Mouse (Mus musculus) embryonic facial prominence, embryonic 14.5 days (tissue): ENCODE measurements around the gene Glis1. TPM values are rescaled to one million over a fixed set of nuclear protein-coding genes. Genes with fewer than 3 reads are reported as not detected.
"Not testable (repeated sequence)": the region's sequence is repeated elsewhere in the genome, so short reads cannot be mapped to it uniquely, and the experiment has no call there.

Experiments used
- ATAC-seq: fragments of 200-750 bp; cut with Nextera tagmentation; 2 replicates; pipeline ENCODE4 v1.8.0; 2017; ENCODE audit warnings: low read depth, moderate number of reproducible peaks, moderate TSS enrichment
- DNase-seq: peaks from one replicate; pipeline ENCODE4 v3.0.0-alpha.2; 2015; ENCODE audit warnings: low spot score
- H3K27ac ChIP-seq: fragments of 300-500 bp; sonication (generic); replicated peaks from 2 replicates; pipeline ENCODE4 v1.5.1; 2014; ENCODE audit warnings: low read depth, mild to moderate bottlenecking, low read length, moderate library complexity
- H3K27me3 ChIP-seq: fragments of 300-500 bp; sonication (generic); replicated peaks from 2 replicates; pipeline ENCODE4 v1.6.1; 2014; ENCODE audit warnings: low read length; ENCODE audit not compliant: control insufficient read depth, insufficient read depth
- H3K36me3 ChIP-seq: fragments of 300-500 bp; sonication (generic); 2 replicates; pipeline ENCODE4 v1.6.1; 2014; ENCODE audit warnings: low read length, mixed read lengths; ENCODE audit not compliant: control insufficient read depth, insufficient read depth
- H3K4me1 ChIP-seq: fragments of 300-500 bp; sonication (generic); 2 replicates; pipeline ENCODE4 v1.6.1; 2014; ENCODE audit warnings: antibody characterized with exemption, low read length; ENCODE audit not compliant: control insufficient read depth, insufficient read depth
- H3K4me2 ChIP-seq: fragments of 300-500 bp; sonication (generic); 2 replicates; pipeline ENCODE4 v1.6.1; 2014; ENCODE audit warnings: low read depth, mild to moderate bottlenecking, low read length, moderate library complexity, mixed read lengths
- H3K4me3 ChIP-seq: fragments of 300-500 bp; sonication (generic); 2 replicates; pipeline ENCODE4 v1.5.1; 2014; ENCODE audit warnings: low read depth, mild to moderate bottlenecking, low read length
- H3K9ac ChIP-seq: fragments of 300-500 bp; sonication (generic); 2 replicates; pipeline ENCODE4 v1.6.1; 2014; ENCODE audit warnings: low read depth, mild to moderate bottlenecking, low read length, moderate library complexity, mixed read lengths
- H3K9me3 ChIP-seq: fragments of 300-500 bp; sonication (generic); 2 replicates; pipeline ENCODE4 v1.6.1; 2016; ENCODE audit warnings: low read length; ENCODE audit not compliant: control insufficient read depth
- WGBS: fragments of 180-500 bp; shearing (Covaris S2); extraction: QIAGEN DNeasy Blood & Tissue Kit; methylation state at CpG from one replicate; pipeline ENCODE4 v1.1.7; 2014; 5-methylcytosine and 5-hydroxymethylcytosine counted together
- polyA plus RNA-seq: library from polyadenylated mRNA; unstranded; fragments of >200 nt; fragmentation: Nextera tagmentation; extraction: Ambion mirVana; gene quantifications from 2 replicates; pipeline ENCODE4 v1.2.1, GENCODE M21; 2014

Gene Glis1
- polyA plus RNA-seq, 1 experiment from 2014 or later, result 10.8 TPM

- H3K4me1 ChIP-seq, result peaks cover 18% of the 10 kb centered on the region
- H3K36me3 ChIP-seq, H3K4me2 ChIP-seq, H3K27ac ChIP-seq, H3K27me3 ChIP-seq, DNase-seq, H3K9ac ChIP-seq, ATAC-seq, H3K9me3 ChIP-seq, H3K4me3 ChIP-seq: not testable (repeated sequence)
- 74% methylated on average over 5 of the region's 5 CpGs for WGBS
These were observed 164.2 kb downstream of the Glis1 start for GRCm38 (mm10) chr4:107598581-107598958.

GRCm38 (mm10) chr4:107602284-107602683, 167.9 kb downstream of the Glis1 start:
- no peak overlapping the region for H3K4me2 ChIP-seq
- 79% methylated on average over 7 of the region's 7 CpGs for WGBS
- H3K27ac ChIP-seq, result no peak overlapping the region
- no peak overlapping the region for H3K4me3 ChIP-seq
- no peaks in the 10 kb centered on the region for H3K27me3 ChIP-seq
- H3K9me3 ChIP-seq, result no peaks in the 10 kb centered on the region
- DNase-seq (no peak), ATAC-seq (no peak)
- H3K36me3 ChIP-seq, result no peaks in the 10 kb centered on the region
- H3K4me1 ChIP-seq, result peaks cover 33% of the 10 kb centered on the region
- H3K9ac ChIP-seq, result no peak overlapping the region

GRCm38 (mm10) chr4:107602787-107603186, 168.4 kb downstream of the Glis1 start:
- Histone ChIP-seq H3K4me2 (no peak overlapping the region), H3K4me1 (peaks cover 28% of the 10 kb centered on the region), H3K27me3 (no peaks in the 10 kb centered on the region), H3K9me3 (no peaks in the 10 kb centered on the region), H3K9ac (no peak overlapping the region), H3K27ac (no peak overlapping the region), H3K36me3 (no peaks in the 10 kb centered on the region), H3K4me3 (no peak overlapping the region)
- DNase-seq (no peak), ATAC-seq (no peak)
- 80% methylated on average over 14 of the region's 14 CpGs for WGBS

GRCm38 (mm10) chr4:107603208-107603607, 168.8 kb downstream of the Glis1 start:
- Histone ChIP-seq H3K4me2 (no peak overlapping the region), H3K4me1 (peaks cover 24% of the 10 kb centered on the region), H3K36me3 (no peaks in the 10 kb centered on the region), H3K4me3 (no peak overlapping the region), H3K27ac (no peak overlapping the region), H3K9me3 (no peaks in the 10 kb centered on the region), H3K9ac (no peak overlapping the region), H3K27me3 (no peaks in the 10 kb centered on the region)
- 66% methylated on average over 7 of the region's 7 CpGs for WGBS
- ATAC-seq (no peak), DNase-seq (no peak)

DNA sequence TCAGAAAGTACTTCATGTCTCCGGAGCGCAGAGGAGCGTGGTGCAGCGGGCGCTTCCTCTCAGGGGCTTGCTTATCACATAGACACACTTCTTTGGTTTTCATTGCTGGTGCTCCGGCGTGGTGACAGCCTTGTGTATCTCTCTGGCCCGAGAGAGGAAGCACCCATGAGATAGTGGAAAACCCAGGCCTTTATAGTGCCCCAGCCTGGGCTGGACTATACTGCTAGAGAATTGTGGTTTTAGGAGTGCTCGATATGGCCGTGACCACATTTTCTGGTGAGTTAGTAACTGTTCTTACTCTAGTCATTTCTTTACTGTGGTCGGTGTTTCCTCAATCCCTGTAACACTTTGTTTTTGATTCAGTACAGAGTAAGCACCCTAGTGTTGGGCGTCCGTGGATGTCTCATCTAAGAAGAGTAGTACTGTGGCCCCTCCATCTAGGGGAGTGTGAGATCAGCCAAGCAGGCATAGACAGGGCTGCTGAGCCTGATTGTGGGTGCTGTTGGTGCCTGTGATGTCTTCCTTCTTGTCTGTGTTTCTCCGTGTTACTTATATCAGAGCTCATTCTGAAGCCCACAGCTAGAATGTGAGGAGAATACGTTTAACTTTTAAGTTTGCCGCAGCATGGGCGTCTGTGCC, 171.7 kb downstream of the Glis1 start:
- Histone ChIP-seq H3K9ac (no peak overlapping the region; the same call in 1 of the 2 replicates), H3K4me2 (no peak overlapping the region), H3K27me3 (no peaks in the 10 kb centered on the region), H3K4me3 (no peak overlapping the region), H3K27ac (0 out of 2 replicates have a peak overlapping the region, but pooled peaks have one; percentile 64), H3K36me3 (no peaks in the 10 kb centered on the region), H3K9me3 (no peaks in the 10 kb centered on the region), H3K4me1 (peaks cover 36% of the 10 kb centered on the region)
- DNase-seq (no peak), ATAC-seq (no peak)
- 60% methylated on average over 17 of the region's 17 CpGs for WGBS

GRCm38 (mm10) chr4:107609775-107610174, 175.4 kb downstream of the Glis1 start:
- Histone ChIP-seq H3K4me2 (no peak overlapping the region), H3K4me3 (no peak overlapping the region), H3K36me3 (no peaks in the 10 kb centered on the region), H3K27me3 (no peaks in the 10 kb centered on the region), H3K9ac (no peak overlapping the region), H3K4me1 (peaks cover 33% of the 10 kb centered on the region), H3K9me3 (no peaks in the 10 kb centered on the region), H3K27ac (peak overlapping the region; percentile 77)
- 38% methylated on average over 8 of the region's 8 CpGs for WGBS
- ATAC-seq (peak; percentile 68), DNase-seq (peak; percentile 79)

GRCm38 (mm10) chr4:107611888-107612650, 177.7 kb downstream of the Glis1 start:
- Histone ChIP-seq H3K4me3 (no peak overlapping the region), H3K4me1 (peaks cover 16% of the 10 kb centered on the region), H3K9me3 (no peaks in the 10 kb centered on the region), H3K36me3 (no peaks in the 10 kb centered on the region), H3K27ac (no peak overlapping the region), H3K9ac (no peak overlapping the region), H3K4me2 (no peak overlapping the region), H3K27me3 (no peaks in the 10 kb centered on the region)
- no peak for DNase-seq
- no peak; the same call in 1 of the 2 replicates for ATAC-seq
- WGBS, result 60% methylated on average over 9 of the region's 9 CpGs

GRCm38 (mm10) chr4:107617596-107618230, 183.3 kb downstream of the Glis1 start:
- no peak overlapping the region for H3K4me2 ChIP-seq
- 48% methylated on average over 6 of the region's 6 CpGs for WGBS
- ATAC-seq (no peak), DNase-seq (no peak)
- peaks cover 6% of the 10 kb centered on the region; the same call in 1 of the 2 replicates for H3K4me1 ChIP-seq
- H3K27me3 ChIP-seq, result no peaks in the 10 kb centered on the region
- H3K36me3 ChIP-seq, result no peaks in the 10 kb centered on the region
- no peaks in the 10 kb centered on the region for H3K9me3 ChIP-seq
- H3K9ac ChIP-seq, result no peak overlapping the region
- H3K4me3 ChIP-seq, result no peak overlapping the region
- no peak overlapping the region; the same call in 1 of the 2 replicates for H3K27ac ChIP-seq
